Mouse (Mus musculus): ENCODE results near the gene Sectm1a. TPM values are rescaled to one million over a fixed set of nuclear protein-coding genes. Genes with fewer than 3 reads are reported as not detected.

Sectm1a gene
- polyA plus RNA-seq, 1 experiment, result 2.1 TPM

DNA sequence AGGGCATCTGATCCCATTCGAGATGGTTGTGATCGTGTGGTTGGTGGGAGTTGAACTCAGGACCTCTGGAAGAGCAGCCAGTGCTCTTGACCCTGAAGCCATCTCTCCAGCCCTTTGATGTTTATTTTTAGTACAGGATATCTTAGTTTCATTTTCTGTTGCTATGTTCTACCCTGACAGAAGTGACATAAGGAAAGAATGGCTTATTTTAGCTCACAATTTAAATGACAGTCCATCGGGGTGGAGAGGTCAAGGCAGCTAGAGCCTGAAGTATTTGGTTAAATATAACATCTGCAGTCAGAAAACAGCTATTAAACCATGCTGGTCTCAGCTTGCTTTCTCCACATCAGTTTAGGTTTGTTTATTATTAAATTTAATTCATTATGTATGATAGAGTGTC lies 40.1 kb upstream of the Sectm1a start:
- 62% methylated on average over 3 of the region's 3 CpGs for WGBS
- no peaks in the 10 kb centered on the region for H3K36me3 ChIP-seq (ENCODE audit: control insufficient read depth, insufficient read depth, low read length)
- DNase-seq, result no peak
- H3K4me3 ChIP-seq (ENCODE audit: insufficient read depth, low read depth, low read length), result no peak overlapping the region
- no peaks in the 10 kb centered on the region for H3K4me1 ChIP-seq (ENCODE audit: control insufficient read depth, insufficient read depth, low read length)
- no peak for TF ChIP-seq CTCF (conservative IDR thresholded peaks at IDR 0.05; ENCODE audit: insufficient read depth, insufficient read length, low read depth, low read length)
- TF ChIP-seq POLR2A (IDR thresholded peaks at IDR 0.05; ENCODE audit: low read depth, low read length), result no peak
- H3K27me3 ChIP-seq (replicated peaks; ENCODE audit: control insufficient read depth, insufficient read depth, low read length), result no peaks in the 10 kb centered on the region
- no peak overlapping the region for H3K27ac ChIP-seq (ENCODE audit: insufficient read depth, low read depth, low read length)

DNA sequence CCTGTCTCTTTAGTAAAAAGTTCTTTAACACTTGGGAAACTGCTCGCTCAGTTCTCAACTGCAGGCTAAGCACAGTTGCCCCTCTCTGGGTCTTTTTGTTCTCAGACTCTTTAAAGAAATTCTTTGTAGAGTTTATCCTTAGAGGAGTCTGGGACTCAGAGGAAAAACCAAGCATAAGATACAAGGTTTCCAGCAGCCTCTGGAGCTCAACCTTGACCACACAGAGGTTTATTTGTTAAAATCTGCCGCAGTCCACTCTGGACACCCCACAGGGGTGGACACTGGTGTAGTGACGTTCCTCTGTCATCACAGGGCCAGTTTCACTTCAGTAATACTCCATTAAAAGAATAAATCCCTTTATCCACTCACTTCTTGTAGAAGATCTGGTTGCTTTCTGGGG lies 37.6 kb upstream of the Sectm1a start, which contains the start of gene Tex19.2:
TSS of gene Tex19.2 (minus strand) at position 101 of the 400 bp plus-strand sequence.
- H3K27me3 ChIP-seq (replicated peaks; ENCODE audit: control insufficient read depth, insufficient read depth, low read length), result no peaks in the 10 kb centered on the region
- 96% methylated on average over 3 of the region's 3 CpGs for WGBS
- H3K4me3 ChIP-seq (ENCODE audit: insufficient read depth, low read depth, low read length), result no peak within 1 kb of the TSS
- H3K27ac ChIP-seq (ENCODE audit: insufficient read depth, low read depth, low read length), result no peak within 1 kb of the TSS
- TF ChIP-seq CTCF (conservative IDR thresholded peaks at IDR 0.05; ENCODE audit: insufficient read depth, insufficient read length, low read depth, low read length), result no peak
- no peak for TF ChIP-seq POLR2A (IDR thresholded peaks at IDR 0.05; ENCODE audit: low read depth, low read length)
- no peaks in the 10 kb centered on the region for H3K36me3 ChIP-seq (ENCODE audit: control insufficient read depth, insufficient read depth, low read length)
- no peak for DNase-seq
- H3K4me1 ChIP-seq (ENCODE audit: control insufficient read depth, insufficient read depth, low read length), result no peaks in the 10 kb centered on the region

DNA sequence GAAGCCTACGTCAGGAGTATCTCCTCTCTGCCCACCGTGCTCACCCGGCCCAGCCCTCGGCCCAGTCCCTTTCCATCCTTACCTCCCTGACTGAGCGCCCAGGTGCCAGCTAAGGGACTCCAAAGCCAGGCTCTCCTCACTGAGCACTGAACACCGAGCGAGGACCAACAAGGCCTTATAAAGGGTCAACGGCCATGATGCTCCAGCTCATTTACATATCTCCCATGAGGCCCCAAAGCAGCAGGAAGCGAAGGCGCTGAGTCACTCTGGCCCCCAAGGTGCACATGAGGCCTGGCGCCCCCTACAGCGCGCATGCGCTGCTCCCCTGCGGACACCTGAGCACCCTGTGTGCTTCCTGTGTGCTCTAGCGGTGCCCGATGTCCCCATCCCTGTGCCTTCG lies 37.1 kb upstream of the Sectm1a start:
- no peak for DNase-seq
- H3K36me3 ChIP-seq (ENCODE audit: control insufficient read depth, insufficient read depth, low read length), result no peaks in the 10 kb centered on the region
- no peak overlapping the region for H3K27ac ChIP-seq (ENCODE audit: insufficient read depth, low read depth, low read length)
- WGBS, result 92% methylated on average over 18 of the region's 18 CpGs
- H3K27me3 ChIP-seq (replicated peaks; ENCODE audit: control insufficient read depth, insufficient read depth, low read length), result no peaks in the 10 kb centered on the region
- TF ChIP-seq POLR2A (IDR thresholded peaks at IDR 0.05; ENCODE audit: low read depth, low read length), result no peak
- no peak for TF ChIP-seq CTCF (conservative IDR thresholded peaks at IDR 0.05; ENCODE audit: insufficient read depth, insufficient read length, low read depth, low read length)
- H3K4me3 ChIP-seq (ENCODE audit: insufficient read depth, low read depth, low read length), result no peak overlapping the region
- H3K4me1 ChIP-seq (ENCODE audit: control insufficient read depth, insufficient read depth, low read length), result no peaks in the 10 kb centered on the region

DNA sequence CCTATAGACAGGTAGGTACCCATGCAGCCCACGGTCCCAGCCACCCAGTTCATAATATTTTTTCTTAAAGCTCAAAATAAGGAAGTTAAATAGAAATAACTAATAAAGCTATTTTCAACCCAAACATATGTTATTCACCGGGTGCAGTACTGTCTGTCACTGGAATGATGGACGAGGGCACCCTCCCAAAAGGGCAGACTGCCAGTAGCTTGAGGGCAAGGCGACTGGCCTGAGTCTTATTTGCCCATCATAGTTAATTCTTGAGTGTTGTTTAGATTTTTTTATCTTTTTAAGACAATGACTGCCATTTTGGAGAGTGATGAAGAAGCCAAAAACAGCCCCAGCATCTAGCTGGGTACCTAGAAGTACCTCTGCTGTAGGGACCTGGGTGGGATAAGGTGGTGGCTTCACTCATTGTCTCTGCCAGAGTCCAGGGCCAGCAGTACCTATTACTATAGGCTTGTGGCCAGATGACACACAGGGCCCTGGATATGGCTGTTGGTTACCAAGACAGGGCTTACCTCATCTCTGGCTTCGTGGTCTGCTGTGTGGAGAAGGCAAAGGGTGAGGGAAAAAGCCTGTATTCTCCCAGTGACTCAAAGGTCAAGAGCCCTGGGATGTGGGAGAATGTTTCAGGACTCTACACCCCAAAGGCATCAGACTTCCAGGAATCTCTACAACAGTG lies 31.2 kb upstream of the Sectm1a start:
- no peak for TF ChIP-seq CTCF (conservative IDR thresholded peaks at IDR 0.05; ENCODE audit: insufficient read depth, insufficient read length, low read depth, low read length)
- TF ChIP-seq POLR2A (IDR thresholded peaks at IDR 0.05; ENCODE audit: low read depth, low read length), result no peak
- Histone ChIP-seq H3K27me3 (replicated peaks; ENCODE audit: control insufficient read depth, insufficient read depth, low read length) (no peaks in the 10 kb centered on the region), H3K4me1 (ENCODE audit: control insufficient read depth, insufficient read depth, low read length) (no peaks in the 10 kb centered on the region), H3K4me3 (ENCODE audit: insufficient read depth, low read depth, low read length) (no peak overlapping the region), H3K36me3 (ENCODE audit: control insufficient read depth, insufficient read depth, low read length) (no peaks in the 10 kb centered on the region), H3K27ac (ENCODE audit: insufficient read depth, low read depth, low read length) (no peak overlapping the region)
- DNase-seq, result peak; percentile 62
- whole genome bisulfite sequencing, result 57% methylated on average over 5 of the region's 5 CpGs

DNA sequence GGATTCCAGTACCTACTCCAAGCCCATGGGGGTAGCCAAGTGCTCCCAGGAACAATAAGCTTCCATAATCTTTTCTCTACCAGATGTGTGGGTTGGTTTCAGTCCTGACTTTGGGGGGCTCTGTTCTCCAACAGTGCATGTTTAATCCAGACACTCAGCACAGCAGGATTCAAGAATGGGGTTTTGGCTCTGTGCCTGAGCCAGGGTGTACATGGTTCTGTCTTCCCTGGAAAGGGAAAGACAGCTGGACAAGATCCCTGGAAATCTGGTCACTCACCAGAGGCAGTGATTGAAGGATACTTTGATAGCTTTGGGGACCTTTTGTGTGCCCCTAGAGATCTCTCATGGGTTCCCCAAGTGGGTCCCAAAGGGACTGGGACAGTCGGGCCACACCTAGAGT lies 30.6 kb upstream of the Sectm1a start:
- Histone ChIP-seq H3K36me3 (ENCODE audit: control insufficient read depth, insufficient read depth, low read length) (no peaks in the 10 kb centered on the region), H3K27me3 (replicated peaks; ENCODE audit: control insufficient read depth, insufficient read depth, low read length) (no peaks in the 10 kb centered on the region), H3K4me3 (ENCODE audit: insufficient read depth, low read depth, low read length) (no peak overlapping the region), H3K4me1 (ENCODE audit: control insufficient read depth, insufficient read depth, low read length) (no peaks in the 10 kb centered on the region), H3K27ac (ENCODE audit: insufficient read depth, low read depth, low read length) (no peak overlapping the region)
- no peak for DNase-seq
- 73% methylated on average over 1 of the region's 1 CpGs for WGBS
- no peak for TF ChIP-seq POLR2A (IDR thresholded peaks at IDR 0.05; ENCODE audit: low read depth, low read length)
- no peak for TF ChIP-seq CTCF (conservative IDR thresholded peaks at IDR 0.05; ENCODE audit: insufficient read depth, insufficient read length, low read depth, low read length)

DNA sequence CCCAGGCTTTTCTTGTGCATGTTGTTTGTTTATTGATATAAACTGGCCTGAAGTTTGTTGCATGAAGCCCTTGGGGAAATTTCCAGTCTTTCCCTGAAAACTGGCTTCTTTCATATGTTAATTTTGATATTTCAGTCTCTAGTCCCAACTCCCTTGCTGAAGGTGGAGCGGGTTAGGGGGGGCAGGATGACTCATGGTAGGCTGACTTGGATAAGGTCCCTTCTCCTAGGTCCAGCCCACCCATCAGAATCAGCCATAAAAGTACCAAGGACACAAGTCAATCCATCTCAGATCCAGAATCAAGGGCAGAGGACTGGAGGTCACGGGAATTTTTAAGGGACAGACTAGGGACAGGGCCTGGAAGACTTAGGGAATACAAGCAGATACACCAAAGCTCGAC lies 30.0 kb upstream of the Sectm1a start:
- WGBS, result 96% methylated on average over 3 of the region's 3 CpGs
- no peak for DNase-seq
- Histone ChIP-seq H3K4me3 (ENCODE audit: insufficient read depth, low read depth, low read length) (no peak overlapping the region), H3K27me3 (replicated peaks; ENCODE audit: control insufficient read depth, insufficient read depth, low read length) (no peaks in the 10 kb centered on the region), H3K36me3 (ENCODE audit: control insufficient read depth, insufficient read depth, low read length) (no peaks in the 10 kb centered on the region), H3K4me1 (ENCODE audit: control insufficient read depth, insufficient read depth, low read length) (no peaks in the 10 kb centered on the region), H3K27ac (ENCODE audit: insufficient read depth, low read depth, low read length) (no peak overlapping the region)
- no peak for TF ChIP-seq POLR2A (IDR thresholded peaks at IDR 0.05; ENCODE audit: low read depth, low read length)
- no peak for TF ChIP-seq CTCF (conservative IDR thresholded peaks at IDR 0.05; ENCODE audit: insufficient read depth, insufficient read length, low read depth, low read length)

DNA sequence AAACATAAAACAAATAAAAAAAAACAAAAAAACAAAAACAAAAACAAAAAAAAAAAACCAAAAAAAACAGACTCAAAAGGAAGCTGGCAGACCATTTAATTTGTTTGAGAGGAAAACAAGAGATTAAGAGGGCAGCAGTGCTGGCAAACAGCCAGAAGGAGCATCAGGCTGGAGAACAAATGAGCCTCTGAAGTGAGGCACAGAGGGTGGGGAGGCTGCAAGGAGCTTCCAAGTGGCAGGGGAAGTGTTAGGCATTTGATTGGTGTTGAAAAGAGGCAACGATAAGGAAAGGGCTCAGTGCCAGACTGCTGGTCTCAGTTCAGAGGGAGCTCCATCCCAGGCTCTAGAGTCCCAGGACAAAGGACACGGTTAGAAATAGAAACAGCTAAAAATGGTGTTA lies 29.0 kb upstream of the Sectm1a start:
- H3K4me1 ChIP-seq (ENCODE audit: control insufficient read depth, insufficient read depth, low read length), result no peaks in the 10 kb centered on the region
- no peak overlapping the region for H3K4me3 ChIP-seq (ENCODE audit: insufficient read depth, low read depth, low read length)
- no peak overlapping the region for H3K27ac ChIP-seq (ENCODE audit: insufficient read depth, low read depth, low read length)
- H3K27me3 ChIP-seq (replicated peaks; ENCODE audit: control insufficient read depth, insufficient read depth, low read length), result no peaks in the 10 kb centered on the region
- TF ChIP-seq CTCF (conservative IDR thresholded peaks at IDR 0.05; ENCODE audit: insufficient read depth, insufficient read length, low read depth, low read length) (no peak), POLR2A (IDR thresholded peaks at IDR 0.05; ENCODE audit: low read depth, low read length) (no peak)
- H3K36me3 ChIP-seq (ENCODE audit: control insufficient read depth, insufficient read depth, low read length), result no peaks in the 10 kb centered on the region
- WGBS, result 17% methylated on average over 2 of the region's 2 CpGs
- DNase-seq, result peak; percentile 81
